ENCODE assay signal across 20 mouse cellular contexts in genomic region chr4:148639455-148639854, GRCm38 (mm10). TPM values are rescaled to one million over a fixed set of nuclear protein-coding genes. Genes with fewer than 3 reads are reported as not detected.
"Had no signal": no experiment of that assay in that cellular context is flagged by ENCODE, and none has a peak within 500 bp of the region (broad histone marks: within the 10 kb centered on the region; RNA-seq: fewer than 3 reads in every experiment).

No protein-coding gene starts in this region.

- H3K27me3 ChIP-seq: kidney, embryonic 15.5 days; lung, embryonic 15.5 days; midbrain, embryonic 12.5 days had no signal

- H3K9me3 ChIP-seq: kidney, embryonic 15.5 days; limb, embryonic 12.5 days; lung, embryonic 15.5 days had no signal

- H3K36me3 ChIP-seq: kidney, embryonic 15.5 days; limb, embryonic 12.5 days; lung, embryonic 15.5 days; midbrain, embryonic 12.5 days had no signal

- ATAC-seq: midbrain, embryonic 16.5 days had no signal

- H3K9ac ChIP-seq: kidney, embryonic 15.5 days; limb, embryonic 12.5 days; lung, embryonic 15.5 days; midbrain, embryonic 12.5 days had no signal

- H3K4me3 ChIP-seq: kidney, embryonic 15.5 days; layer of hippocampus, adult 2 months; limb, embryonic 12.5 days; lung, embryonic 15.5 days; midbrain, embryonic 12.5 days had no signal

- H3K4me1 ChIP-seq: limb, embryonic 12.5 days had no signal

- H3K27ac ChIP-seq: kidney, embryonic 15.5 days; layer of hippocampus, adult 2 months; limb, embryonic 12.5 days; lung, embryonic 15.5 days; macrophage; midbrain, embryonic 12.5 days had no signal

- H3K4me2 ChIP-seq: kidney, embryonic 15.5 days; limb, embryonic 12.5 days; lung, embryonic 15.5 days; midbrain, embryonic 12.5 days had no signal

- DNase-seq: kidney, adult 2 months; liver; lung, postnatal 14 days; right cerebral cortex, adult 18-20 months; right cerebral cortex, postnatal 25 days; spleen, adult 18-20 months; thymus, postnatal 4 days had no signal

RNA-seq across cellular contexts. Expression of gene Gm572, which starts 3.7 kb away (rescaled TPM):
- total RNA-seq: layer of hippocampus, adult 2 months; layer of hippocampus, postnatal 10 days; left cerebral cortex, postnatal 36 days; megakaryocyte-erythroid progenitor cell, adult 5-6 weeks had no signal
- polyA plus RNA-seq: kidney, embryonic 15.5 days; limb, embryonic 12.5 days; liver, embryonic 16.5 days; lung, embryonic 15.5 days; macrophage; midbrain, embryonic 12.5 days; midbrain, embryonic 16.5 days; neural tube, embryonic 14.5 days; stomach, embryonic 14.5 days had no signal

RNA-seq across cellular contexts. Expression of gene Masp2, which starts 37.1 kb away (rescaled TPM):
- polyA plus RNA-seq: midbrain, embryonic 12.5 days; stomach, embryonic 14.5 days had no signal
